Mouse (Mus musculus) ES-Bruce4 (cell line): ENCODE results near the gene Rilpl1. TPM values are rescaled to one million over a fixed set of nuclear protein-coding genes. Genes with fewer than 3 reads are reported as not detected.

Source experiments
- H3K27ac ChIP-seq: 2 replicates; pipeline ENCODE4 v1.5.1; 2012; ENCODE audit warnings: low read length, inconsistent platforms; ENCODE audit not compliant: insufficient read depth
- H3K27me3 ChIP-seq: 2 replicates; pipeline ENCODE4 v1.6.1; 2012; ENCODE audit warnings: mild to moderate bottlenecking, low read length, inconsistent platforms; ENCODE audit not compliant: control insufficient read depth, poor library complexity, insufficient read depth, severe bottlenecking
- H3K36me3 ChIP-seq: 2 replicates; pipeline ENCODE4 v1.6.1; 2012; ENCODE audit warnings: inconsistent platforms, mild to moderate bottlenecking, low read length, moderate library complexity; ENCODE audit not compliant: control insufficient read depth, poor library complexity, insufficient read depth, severe bottlenecking
- H3K4me1 ChIP-seq: one replicate; pipeline ENCODE4 v1.8.1; 2011; ENCODE audit warnings: low read length; ENCODE audit not compliant: control insufficient read depth, insufficient read depth
- H3K4me3 ChIP-seq: 2 replicates; pipeline ENCODE4 v1.5.1; 2011; ENCODE audit warnings: low read depth, mild to moderate bottlenecking, low read length
- H3K9ac ChIP-seq: 2 replicates; pipeline ENCODE4 v1.6.1; 2012; ENCODE audit warnings: low read depth, mild to moderate bottlenecking, inconsistent platforms; ENCODE audit not compliant: poor library complexity, severe bottlenecking
- H3K9me3 ChIP-seq: replicated peaks from 2 replicates; pipeline ENCODE4 v1.6.1; 2012; ENCODE audit warnings: mild to moderate bottlenecking, low read length, inconsistent platforms; ENCODE audit not compliant: control insufficient read depth, poor library complexity, insufficient read depth, severe bottlenecking
- CTCF ChIP-seq: IDR thresholded peaks from one replicate; pipeline ENCODE4 v1.8.1; 2011; ENCODE audit warnings: low read depth, low read length
- EP300 ChIP-seq: IDR thresholded peaks from 2 replicates; pipeline ENCODE4 v1.6.1; 2011; ENCODE audit warnings: low read depth, low read length; ENCODE audit not compliant: insufficient read depth
- POLR2A ChIP-seq: IDR thresholded peaks from one replicate; pipeline ENCODE4 v1.8.1; 2011; ENCODE audit warnings: low read length; ENCODE audit not compliant: insufficient read depth
- polyA plus RNA-seq: library from polyadenylated mRNA; stranded (reverse); fragments of >200 nt; gene quantifications from 2 replicates; pipeline ENCODE4 v1.2.4, GENCODE M21; 2011; ENCODE audit warnings: low read depth; ENCODE audit not compliant: missing spikeins, insufficient read depth, insufficient read length

The Rilpl1 gene
- 16.6 and 18.0 TPM in 2 replicates for polyA plus RNA-seq

DNA sequence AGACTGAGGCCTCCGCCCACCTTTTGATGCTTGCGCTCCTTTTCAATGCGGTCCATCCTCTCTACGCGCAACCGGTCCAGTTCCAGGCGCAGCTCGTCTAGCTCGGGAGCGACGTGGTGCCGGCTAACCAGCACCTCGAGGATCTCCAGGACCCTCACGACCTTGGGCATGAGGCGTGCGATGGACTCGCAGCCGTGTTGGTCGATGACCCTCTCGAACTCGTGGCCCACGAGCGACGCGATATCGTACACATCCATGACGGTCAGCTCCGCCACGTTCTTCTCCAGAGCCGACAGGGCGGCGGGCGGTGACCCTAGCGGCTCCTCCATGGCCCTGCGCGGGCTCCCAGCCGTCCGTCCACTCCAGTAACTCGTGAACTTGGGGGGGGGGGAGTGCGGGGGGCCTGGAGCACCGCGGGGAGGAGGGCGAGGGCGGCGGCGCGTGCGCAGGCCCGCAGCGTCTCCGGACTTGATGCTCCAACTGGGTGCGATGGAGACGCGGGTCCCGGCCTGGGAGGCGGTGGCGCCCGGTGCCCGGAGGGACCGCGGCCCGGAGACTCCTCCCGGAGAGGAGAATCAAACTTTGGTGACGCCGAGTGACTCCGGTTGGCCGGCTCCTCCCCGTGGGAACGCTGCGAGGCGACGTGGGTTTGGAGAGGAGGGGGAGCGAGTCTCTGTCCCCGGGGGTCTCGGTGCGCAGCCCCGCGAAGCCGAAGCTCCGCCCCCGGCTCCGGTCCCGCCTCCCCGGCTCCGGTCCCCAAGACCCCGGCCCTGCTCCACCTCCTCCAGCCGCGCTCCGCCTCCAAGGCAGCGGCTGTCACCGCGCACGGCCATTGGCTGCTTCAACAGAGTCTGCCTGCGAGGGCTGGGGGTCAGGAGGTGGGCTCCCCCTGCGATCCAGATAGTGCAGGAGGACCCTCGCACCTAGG is at the start of gene Rilpl1:
Rilpl1 (minus strand) TSS at position 737 of the 928 bp plus-strand sequence.
- H3K27ac ChIP-seq: peak within 1 kb of the TSS; percentile 59
- TF ChIP-seq EP300: 0 out of 2 replicates have a peak, but pooled peaks have one; percentile 9
- no peak for TF ChIP-seq POLR2A
- peak within 1 kb of the TSS; percentile 71 for H3K4me3 ChIP-seq
- no peaks in the 10 kb centered on the region; the same call in 1 of the 2 replicates for H3K36me3 ChIP-seq
- no peaks in the 10 kb centered on the region for H3K9me3 ChIP-seq
- no peaks in the 10 kb centered on the region for H3K4me1 ChIP-seq
- H3K27me3 ChIP-seq: no peaks in the 10 kb centered on the region
- H3K9ac ChIP-seq: peak within 1 kb of the TSS; percentile 78

DNA sequence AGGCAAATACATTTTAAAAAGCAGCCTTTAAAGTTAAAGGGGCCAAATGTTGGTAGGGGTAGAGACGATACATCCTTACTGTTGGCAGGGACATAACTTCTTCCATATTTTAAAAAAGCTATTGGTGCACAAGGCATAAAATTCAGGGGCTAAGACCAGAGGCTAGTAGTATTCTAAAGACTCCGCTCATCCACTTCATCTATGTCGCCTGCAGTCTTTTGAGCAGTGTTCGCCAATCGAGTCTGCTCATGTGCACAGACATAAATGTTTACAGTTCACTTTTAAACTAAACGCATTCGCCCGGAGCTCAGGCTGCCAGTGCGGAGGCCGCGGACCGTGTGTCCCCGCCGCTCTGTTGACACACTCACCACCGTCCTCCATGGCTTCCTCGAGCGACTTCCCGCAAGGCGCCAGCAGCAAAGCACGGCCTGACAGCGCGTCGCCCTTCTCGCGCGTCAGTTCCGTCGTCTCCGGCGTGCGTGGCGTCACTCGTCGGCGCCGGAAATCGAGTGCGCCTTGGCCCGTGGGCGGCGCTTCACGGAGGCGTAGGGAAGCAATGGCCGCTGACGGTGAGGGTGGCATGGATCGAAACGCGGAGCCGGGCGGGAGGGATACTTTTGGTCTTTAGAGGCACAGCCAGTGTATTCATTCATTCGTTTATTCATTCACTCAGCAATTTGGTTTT is 47.6 kb upstream of the Rilpl1 start, which contains the start of the genes Eif2b1 and Gtf2h3:
Eif2b1 (minus strand) TSS at position 499 of the 685 bp plus-strand sequence.
Gtf2h3 (plus strand) TSS at position 508 of the 685 bp plus-strand sequence.
- H3K27ac ChIP-seq: no peak within 1 kb of the TSS
- TF ChIP-seq POLR2A (peak; percentile 53), EP300 (peak; percentile 46; the same call in 1 of the 2 replicates), CTCF (no peak)
- H3K27me3 ChIP-seq: no peaks in the 10 kb centered on the region
- peak within 1 kb of the TSS; percentile 85 for H3K4me3 ChIP-seq
- H3K9ac ChIP-seq: peak within 1 kb of the TSS; percentile 59
- H3K4me1 ChIP-seq: peaks cover 2% of the 10 kb centered on the region
- H3K9me3 ChIP-seq: no peaks in the 10 kb centered on the region
- H3K36me3 ChIP-seq: peaks cover 9% of the 10 kb centered on the region

DNA sequence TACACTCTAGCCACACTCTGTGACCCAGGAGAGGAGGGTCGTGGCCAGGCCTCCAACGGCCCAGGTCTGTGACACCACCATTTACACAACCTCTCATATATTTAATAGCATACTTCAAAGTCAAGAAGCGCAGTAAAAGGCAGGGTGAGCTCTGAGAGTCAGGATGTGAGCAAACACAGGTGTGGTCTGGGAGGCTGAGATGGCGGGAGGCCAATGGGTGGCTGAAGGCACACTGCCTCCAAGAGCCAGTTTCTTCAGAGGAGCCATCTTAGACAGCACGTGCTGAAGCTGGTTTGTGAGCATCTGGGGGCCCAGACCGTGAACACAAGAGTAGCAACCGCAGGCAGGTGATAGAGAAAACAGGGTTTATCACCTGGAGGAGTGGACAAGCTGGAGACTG is 44.3 kb upstream of the Rilpl1 start:
- Histone ChIP-seq H3K27me3 (no peaks in the 10 kb centered on the region), H3K4me3 (no peak overlapping the region), H3K27ac (no peak overlapping the region), H3K9me3 (no peaks in the 10 kb centered on the region), H3K9ac (no peak overlapping the region), H3K4me1 (peaks cover 2% of the 10 kb centered on the region), H3K36me3 (peaks cover 30% of the 10 kb centered on the region)
- no peak for TF ChIP-seq POLR2A
- TF ChIP-seq EP300: no peak
- TF ChIP-seq CTCF: no peak

DNA sequence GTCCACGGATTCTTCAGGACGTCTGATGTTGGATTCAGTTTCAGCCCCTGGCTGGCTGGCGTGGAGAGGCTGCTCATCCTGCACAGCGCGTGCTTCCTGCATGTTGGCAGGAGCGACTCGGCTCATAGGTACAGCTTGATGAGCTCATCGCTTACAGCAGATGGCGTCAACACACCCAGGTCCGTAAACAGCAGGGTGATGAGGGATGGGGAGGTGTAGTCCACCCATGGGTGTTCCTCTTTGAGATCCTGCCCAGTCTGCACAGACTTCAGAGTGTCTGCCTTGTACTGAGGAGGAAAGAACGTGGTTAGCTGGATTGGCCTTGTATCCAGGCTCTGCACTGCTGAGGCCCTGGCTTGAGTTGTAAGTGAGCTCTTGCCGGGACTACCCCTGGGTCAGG is 39.9 kb upstream of the Rilpl1 start:
- Histone ChIP-seq H3K27me3 (no peaks in the 10 kb centered on the region), H3K4me3 (no peak overlapping the region), H3K4me1 (no peaks in the 10 kb centered on the region), H3K36me3 (peaks cover 44% of the 10 kb centered on the region), H3K9ac (no peak overlapping the region), H3K27ac (no peak overlapping the region), H3K9me3 (no peaks in the 10 kb centered on the region)
- TF ChIP-seq EP300 (no peak), POLR2A (no peak), CTCF (no peak)

DNA sequence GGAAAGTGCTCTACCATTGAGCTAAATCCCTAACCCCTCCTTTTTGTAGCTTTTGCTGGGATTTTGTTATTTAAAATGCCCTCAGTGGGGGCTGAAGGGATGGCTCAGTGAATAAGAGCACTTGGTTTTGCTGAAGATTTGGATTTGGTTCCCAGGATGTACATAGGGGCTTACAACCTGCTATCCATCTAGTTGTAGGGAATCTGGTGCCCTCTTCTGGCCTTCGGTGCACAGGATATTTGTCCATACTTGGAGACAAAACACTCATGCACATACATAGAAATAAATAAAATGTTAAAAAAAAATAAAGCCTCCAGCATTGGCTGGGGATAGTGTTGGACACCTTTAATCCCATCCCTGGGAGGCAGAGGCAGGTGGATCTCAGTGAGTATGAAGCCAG is 24.0 kb upstream of the Rilpl1 start:
- Histone ChIP-seq H3K27me3 (no peaks in the 10 kb centered on the region), H3K27ac (no peak overlapping the region), H3K4me3 (no peak overlapping the region), H3K9me3 (no peaks in the 10 kb centered on the region), H3K4me1 (no peaks in the 10 kb centered on the region), H3K36me3 (peaks cover 17% of the 10 kb centered on the region), H3K9ac (no peak overlapping the region)
- TF ChIP-seq POLR2A: no peak
- no peak for TF ChIP-seq CTCF
- no peak for TF ChIP-seq EP300
